Mouse (Mus musculus) embryonic facial prominence, embryonic 11.5 days (tissue): ENCODE results near the gene Rasgrp2. TPM values are rescaled to one million over a fixed set of nuclear protein-coding genes. Genes with fewer than 3 reads are reported as not detected.
A peak's percentile ranks its signal among the peaks of the same experiment; 100 is the strongest.

Experiments used
- ATAC-seq: fragments of 200-750 bp; cut with Nextera tagmentation; replicated peaks from 2 replicates; pipeline ENCODE4 v1.8.0; 2017; ENCODE audit warnings: low read depth; ENCODE audit not compliant: insufficient number of reproducible peaks, low FRiP score, low TSS enrichment
- DNase-seq: peaks from one replicate; pipeline ENCODE4 v3.0.0-alpha.2; 2015; ENCODE audit warnings: low spot score
- H3K27ac ChIP-seq: fragments of 300-500 bp; sonication (generic); replicated peaks from 2 replicates; pipeline ENCODE4 v1.5.1; 2014; ENCODE audit warnings: mild to moderate bottlenecking, low read depth, low read length, control low read depth
- H3K27me3 ChIP-seq: fragments of 300-500 bp; sonication (generic); 2 replicates; pipeline ENCODE4 v1.6.1; 2014; ENCODE audit warnings: mild to moderate bottlenecking, low read length, moderate library complexity, mixed read lengths; ENCODE audit not compliant: control insufficient read depth, insufficient read depth
- H3K36me3 ChIP-seq: fragments of 300-500 bp; sonication (generic); replicated peaks from 2 replicates; pipeline ENCODE4 v1.6.1; 2014; ENCODE audit warnings: low read depth, mild to moderate bottlenecking, low read length, moderate library complexity, mixed read lengths; ENCODE audit not compliant: control insufficient read depth, insufficient read depth
- H3K4me1 ChIP-seq: fragments of 300-500 bp; sonication (generic); 2 replicates; pipeline ENCODE4 v1.6.1; 2014; ENCODE audit warnings: low read length, mixed read lengths; ENCODE audit not compliant: control insufficient read depth, insufficient read depth
- H3K4me2 ChIP-seq: fragments of 300-500 bp; sonication (generic); 2 replicates; pipeline ENCODE4 v1.6.1; 2014; ENCODE audit warnings: low read depth, mild to moderate bottlenecking, control low read depth, low read length, moderate library complexity
- H3K4me3 ChIP-seq: fragments of 300-500 bp; sonication (generic); 2 replicates; pipeline ENCODE4 v1.5.1; 2014; ENCODE audit warnings: low read depth, low read length, control low read depth
- H3K9ac ChIP-seq: fragments of 300-500 bp; sonication (generic); replicated peaks from 2 replicates; pipeline ENCODE4 v1.6.1; 2014; ENCODE audit warnings: mild to moderate bottlenecking, control low read depth, low read length
- H3K9me3 ChIP-seq: fragments of 300-500 bp; sonication (generic); replicated peaks from 2 replicates; pipeline ENCODE4 v1.6.1; 2016; ENCODE audit warnings: mild to moderate bottlenecking, low read length, inconsistent platforms, mixed read lengths; ENCODE audit not compliant: control insufficient read depth
- WGBS: fragments of 180-500 bp; shearing (Covaris S2); extraction: QIAGEN DNeasy Blood & Tissue Kit; methylation state at CpG from one replicate; pipeline ENCODE4 v1.1.7; 2014; 5-methylcytosine and 5-hydroxymethylcytosine counted together
- polyA plus RNA-seq: library from polyadenylated mRNA; unstranded; fragments of >200 nt; fragmentation: Nextera tagmentation; extraction: Ambion mirVana; gene quantifications from 2 replicates; pipeline ENCODE4 v1.2.1, GENCODE M21; 2014

Rasgrp2 gene
- polyA plus RNA-seq, 1 experiment from 2014 or later: 15.6 TPM

DNA sequence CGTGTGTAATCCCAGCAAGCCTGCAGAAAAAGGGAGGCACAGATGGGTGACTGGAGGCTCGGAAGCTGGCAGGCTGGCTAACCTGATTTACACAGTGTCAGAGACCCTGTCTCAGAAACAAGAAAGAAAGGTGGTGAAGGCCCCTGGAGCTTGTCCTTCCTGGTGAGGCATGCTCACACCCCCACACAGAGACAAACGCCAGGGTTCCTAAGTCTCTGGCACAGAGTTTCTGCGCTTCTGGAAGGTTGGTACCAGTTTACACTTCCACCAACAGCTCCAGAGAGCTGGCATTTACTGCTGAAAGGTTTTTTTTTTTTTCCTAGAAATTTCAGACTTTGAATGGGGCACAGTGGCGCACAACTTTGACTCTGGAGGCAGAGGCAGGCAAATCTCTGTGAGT, 2.9 kb upstream of the Rasgrp2 start:
- Histone ChIP-seq H3K27ac (no peak overlapping the region), H3K36me3 (no peaks in the 10 kb centered on the region), H3K9me3 (no peaks in the 10 kb centered on the region), H3K4me2 (no peak overlapping the region), H3K4me3 (no peak overlapping the region), H3K27me3 (peaks cover 26% of the 10 kb centered on the region), H3K9ac (no peak overlapping the region), H3K4me1 (peaks cover 3% of the 10 kb centered on the region; the same call in 1 of the 2 replicates)
- no peak for DNase-seq
- ATAC-seq: no peak
- 86% methylated on average over 5 of the region's 5 CpGs for WGBS

DNA sequence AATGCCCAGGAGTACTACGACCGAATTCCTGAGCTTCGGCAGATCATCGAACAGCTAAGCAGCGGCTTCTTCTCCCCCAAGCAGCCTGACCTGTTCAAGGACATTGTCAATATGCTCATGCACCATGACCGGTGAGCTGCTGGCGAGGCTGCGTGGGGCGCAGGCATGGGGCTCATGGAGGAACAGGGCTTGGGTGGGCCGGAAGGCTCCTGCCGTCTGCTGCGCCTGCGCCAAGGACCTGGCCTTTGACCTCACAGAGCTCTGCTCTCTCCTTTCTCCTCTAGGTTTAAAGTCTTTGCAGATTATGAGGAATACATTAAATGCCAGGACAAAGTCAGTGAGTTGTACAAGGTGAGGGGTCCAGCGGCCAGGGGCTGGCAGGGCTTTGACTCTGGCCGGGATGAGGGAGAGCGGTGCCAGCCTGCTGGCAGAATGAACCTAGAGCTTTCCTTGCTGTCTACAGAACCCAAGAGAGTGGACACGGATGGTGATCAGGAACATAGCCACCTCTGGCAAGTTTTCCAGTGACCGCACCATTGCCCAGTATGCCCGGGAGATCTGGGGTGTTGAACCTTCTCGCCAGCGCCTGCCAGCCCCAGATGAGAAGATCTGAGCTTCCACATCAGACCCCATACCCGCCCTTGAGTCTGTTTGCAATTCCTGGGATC, 1.4 kb upstream of the Rasgrp2 start:
- Histone ChIP-seq H3K4me1 (peaks cover 7% of the 10 kb centered on the region; the same call in 1 of the 2 replicates), H3K9ac (no peak overlapping the region), H3K27me3 (peaks cover 29% of the 10 kb centered on the region), H3K4me2 (no peak overlapping the region), H3K9me3 (no peaks in the 10 kb centered on the region), H3K4me3 (no peak overlapping the region), H3K27ac (no peak overlapping the region), H3K36me3 (no peaks in the 10 kb centered on the region)
- no peak for ATAC-seq
- no peak for DNase-seq
- 83% methylated on average over 22 of the region's 22 CpGs for WGBS

DNA sequence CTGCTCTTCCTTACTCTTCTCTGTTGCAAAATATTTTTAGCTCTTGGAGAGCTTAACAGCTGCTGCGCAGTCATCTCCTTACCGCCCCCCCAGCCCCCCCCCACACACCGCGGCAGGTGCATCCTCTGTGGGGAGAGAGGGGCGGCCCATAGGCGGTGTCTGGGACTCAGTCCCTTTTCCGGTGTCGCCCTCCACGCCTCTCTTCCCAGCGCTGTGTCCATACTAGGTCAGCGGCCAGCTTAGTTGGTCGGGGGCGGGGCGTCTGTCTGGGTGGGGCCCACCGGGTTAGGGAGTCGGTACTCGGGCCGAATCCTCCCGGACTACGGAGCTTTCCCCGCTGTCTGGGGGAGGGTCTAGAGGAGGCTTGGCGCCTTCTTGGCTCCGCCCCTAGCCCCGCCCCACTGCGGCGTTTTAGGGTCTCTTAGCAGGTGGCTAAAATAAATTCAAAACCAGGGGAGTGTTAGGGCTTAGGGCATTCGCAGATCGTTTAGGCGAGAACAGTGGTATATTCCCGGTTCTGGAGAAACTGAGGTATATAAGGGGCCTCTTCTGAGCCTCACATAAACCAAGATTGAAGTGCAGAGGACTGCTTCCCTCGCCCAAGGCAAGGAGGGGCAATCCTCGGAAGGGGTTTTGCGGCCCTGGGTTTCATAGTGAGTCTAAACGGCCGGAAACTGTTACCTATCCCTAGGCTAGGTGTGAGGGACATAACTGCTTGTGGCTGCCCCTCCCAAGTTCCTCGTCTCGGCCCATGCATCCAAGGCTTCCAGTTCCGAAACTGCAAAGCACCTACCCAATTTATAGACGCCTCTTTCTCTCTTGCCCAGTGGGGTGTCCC, 474 bp upstream of the Rasgrp2 start:
- H3K4me2 ChIP-seq: peak overlapping the region; percentile 100
- no peaks in the 10 kb centered on the region for H3K9me3 ChIP-seq
- peak overlapping the region; percentile 62 for H3K4me3 ChIP-seq
- no peaks in the 10 kb centered on the region for H3K36me3 ChIP-seq
- H3K9ac ChIP-seq: no peak overlapping the region; the same call in 1 of the 2 replicates
- ATAC-seq: peak; percentile 34; the same call in 1 of the 2 replicates
- H3K27me3 ChIP-seq: peaks cover 29% of the 10 kb centered on the region
- H3K4me1 ChIP-seq: peaks cover 7% of the 10 kb centered on the region; the same call in 1 of the 2 replicates
- peak; percentile 68 for DNase-seq
- H3K27ac ChIP-seq: no peak overlapping the region
- WGBS: under 1% methylated on average over 38 of the region's 39 CpGs

DNA sequence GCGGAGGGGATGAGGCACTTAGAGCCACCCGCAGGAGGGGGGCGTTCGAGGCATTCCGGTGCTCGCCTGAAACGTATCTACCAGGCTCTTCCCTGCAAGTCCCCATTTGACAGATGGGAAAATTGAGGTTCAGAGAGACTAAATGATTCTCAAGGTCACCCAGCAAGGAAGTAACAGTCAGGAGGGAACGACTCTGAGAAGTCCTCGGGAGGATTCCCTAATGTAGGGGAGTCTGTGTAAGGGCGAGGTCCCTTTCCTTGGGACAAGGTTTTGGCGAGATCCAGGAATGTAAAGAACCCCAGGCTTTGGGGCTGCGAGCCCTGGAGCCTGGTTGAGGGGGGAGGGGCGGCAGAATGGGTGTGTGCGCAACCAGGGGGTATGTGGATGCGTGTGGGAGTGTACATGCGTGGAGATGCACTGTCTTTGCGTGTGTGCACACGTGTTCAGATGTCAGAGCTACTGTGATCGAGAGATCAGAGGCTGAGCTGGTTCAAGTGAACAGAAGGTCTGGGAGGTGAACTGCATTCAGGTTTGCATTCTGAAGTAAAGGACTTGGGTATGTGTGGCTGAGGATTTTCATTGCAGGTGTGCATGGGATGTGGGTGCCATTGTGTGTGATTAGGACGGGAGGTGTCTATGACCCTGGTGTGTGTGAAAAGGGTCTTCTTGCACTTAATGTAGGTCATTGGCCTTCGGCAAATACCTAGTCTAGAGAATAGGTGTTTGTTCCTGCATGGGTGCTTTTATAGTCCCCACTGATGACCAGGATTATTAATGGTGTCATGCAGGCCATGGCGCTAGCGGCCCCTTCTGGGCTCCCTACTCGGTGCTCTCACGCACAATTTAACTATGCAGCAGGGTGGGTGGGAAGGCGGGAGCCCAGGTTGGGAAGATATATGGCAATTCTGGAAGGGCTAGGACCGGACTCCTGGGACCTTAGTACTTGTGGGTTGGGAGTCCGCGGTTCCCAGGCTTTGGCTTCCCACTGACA, 1.3 kb downstream of the Rasgrp2 start:
- Histone ChIP-seq H3K4me1 (peaks cover 7% of the 10 kb centered on the region; the same call in 1 of the 2 replicates), H3K4me3 (peak overlapping the region; percentile 62), H3K27me3 (peaks cover 29% of the 10 kb centered on the region), H3K9ac (no peak overlapping the region; the same call in 1 of the 2 replicates), H3K27ac (no peak overlapping the region), H3K36me3 (no peaks in the 10 kb centered on the region), H3K9me3 (no peaks in the 10 kb centered on the region), H3K4me2 (peak overlapping the region; percentile 100)
- no peak for DNase-seq
- 2% methylated on average over 29 of the region's 29 CpGs for WGBS
- no peak; the same call in 1 of the 2 replicates for ATAC-seq

DNA sequence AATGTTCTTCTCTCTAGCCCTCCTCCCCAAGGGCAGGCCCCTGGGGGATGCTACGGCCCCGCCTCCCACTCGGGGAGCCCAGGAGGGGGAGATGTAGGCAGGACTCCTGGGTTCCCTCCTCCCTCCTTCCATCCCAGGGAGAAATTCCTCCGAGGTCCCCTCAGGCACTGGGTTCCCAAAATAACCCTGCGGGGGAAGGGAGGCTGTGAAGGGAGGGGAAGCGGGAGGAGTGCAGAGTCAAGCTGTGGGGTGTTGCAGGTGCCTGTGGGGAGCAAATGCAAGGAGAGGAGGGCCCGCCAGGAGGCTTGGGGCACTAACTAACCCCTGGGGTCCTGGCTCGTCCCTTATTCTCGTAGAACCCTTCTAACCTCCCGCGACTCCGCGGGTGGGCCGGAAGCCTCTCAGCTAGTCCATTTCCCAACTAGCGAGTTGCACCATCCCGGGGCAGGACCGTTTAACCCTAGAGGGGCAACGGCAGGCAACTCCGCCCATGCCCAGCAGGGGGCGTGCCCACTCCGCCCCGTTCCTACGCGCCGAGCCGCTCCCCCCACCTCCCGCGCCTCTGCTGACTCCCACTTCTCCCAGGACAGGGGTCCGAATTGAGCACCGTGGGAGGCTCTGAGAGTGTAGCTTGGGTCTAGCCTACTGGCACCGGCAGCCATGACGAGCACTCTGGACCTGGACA, 2.1 kb downstream of the Rasgrp2 start:
- DNase-seq (peak; percentile 72), ATAC-seq (0 out of 2 replicates have a peak, but pooled peaks have one; percentile 26)
- under 1% methylated on average over 31 of the region's 32 CpGs for WGBS
- peaks cover 7% of the 10 kb centered on the region; the same call in 1 of the 2 replicates for H3K4me1 ChIP-seq
- H3K9ac ChIP-seq: no peak overlapping the region
- H3K9me3 ChIP-seq: no peaks in the 10 kb centered on the region
- peak overlapping the region; percentile 51 for H3K4me2 ChIP-seq
- peaks cover 29% of the 10 kb centered on the region for H3K27me3 ChIP-seq
- H3K4me3 ChIP-seq: peak overlapping the region; percentile 22
- H3K36me3 ChIP-seq: no peaks in the 10 kb centered on the region
- H3K27ac ChIP-seq: no peak overlapping the region

DNA sequence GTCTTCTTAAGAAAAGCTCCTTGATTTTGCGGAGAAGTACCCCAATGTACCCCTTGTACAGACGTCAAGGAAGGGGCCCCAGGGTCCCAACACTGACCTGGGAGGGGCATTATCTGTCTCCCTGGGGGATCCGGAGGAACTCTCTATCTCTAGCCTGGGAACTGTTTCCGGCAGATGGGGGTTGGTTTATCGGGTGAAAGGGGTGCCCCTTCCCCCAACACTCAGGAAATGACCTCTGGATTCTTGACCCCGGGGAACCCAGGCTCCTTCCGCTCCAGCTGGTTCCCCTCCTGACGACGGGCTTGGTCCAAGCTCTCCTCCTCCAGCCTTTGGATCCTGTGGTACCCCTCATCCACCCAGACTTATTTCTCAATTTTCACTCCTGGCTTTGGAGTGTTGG, 2.8 kb downstream of the Rasgrp2 start:
- H3K27ac ChIP-seq: no peak overlapping the region
- peaks cover 29% of the 10 kb centered on the region for H3K27me3 ChIP-seq
- DNase-seq: no peak
- no peak overlapping the region for H3K9ac ChIP-seq
- no peaks in the 10 kb centered on the region for H3K36me3 ChIP-seq
- no peak overlapping the region; the same call in 1 of the 2 replicates for H3K4me3 ChIP-seq
- peaks cover 7% of the 10 kb centered on the region; the same call in 1 of the 2 replicates for H3K4me1 ChIP-seq
- no peak for ATAC-seq
- no peak overlapping the region; the same call in 1 of the 2 replicates for H3K4me2 ChIP-seq
- H3K9me3 ChIP-seq: no peaks in the 10 kb centered on the region
- WGBS: 8% methylated on average over 9 of the region's 9 CpGs

DNA sequence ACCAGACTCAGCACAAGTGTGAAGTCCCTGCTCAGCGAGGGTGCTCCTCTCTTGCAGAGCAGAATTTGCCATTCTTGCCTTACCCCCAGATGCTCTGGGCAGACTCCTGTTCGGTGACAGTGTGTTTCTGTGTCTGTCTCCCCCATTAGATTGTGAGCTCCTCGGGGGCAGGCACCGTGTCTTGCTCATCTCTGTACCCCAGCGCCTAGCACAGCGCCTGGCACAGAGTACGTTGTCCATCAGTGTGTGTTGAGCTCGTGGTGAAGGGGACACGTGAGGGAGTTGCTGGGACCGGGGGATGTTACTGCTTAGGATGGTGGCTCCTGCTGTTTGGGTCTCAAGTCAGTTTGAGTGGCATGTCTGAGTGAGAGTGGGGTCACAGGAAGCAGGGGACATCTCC, 4.7 kb downstream of the Rasgrp2 start:
- no peaks in the 10 kb centered on the region for H3K9me3 ChIP-seq
- H3K4me2 ChIP-seq: no peak overlapping the region
- H3K4me3 ChIP-seq: no peak overlapping the region
- ATAC-seq: no peak
- no peaks in the 10 kb centered on the region for H3K36me3 ChIP-seq
- 78% methylated on average over 10 of the region's 10 CpGs for WGBS
- no peak overlapping the region; the same call in 1 of the 2 replicates for H3K9ac ChIP-seq
- no peak overlapping the region for H3K27ac ChIP-seq
- no peak for DNase-seq
- H3K4me1 ChIP-seq: peaks cover 5% of the 10 kb centered on the region; the same call in 1 of the 2 replicates
- H3K27me3 ChIP-seq: peaks cover 23% of the 10 kb centered on the region
